Mouse (Mus musculus): ENCODE data around the gene Pnmal1. TPM values are rescaled to one million over a fixed set of nuclear protein-coding genes. Genes with fewer than 3 reads are reported as not detected.

The Pnmal1 gene
- polyA plus RNA-seq, 1 experiment from 2014 or later: 0.33 TPM

DNA sequence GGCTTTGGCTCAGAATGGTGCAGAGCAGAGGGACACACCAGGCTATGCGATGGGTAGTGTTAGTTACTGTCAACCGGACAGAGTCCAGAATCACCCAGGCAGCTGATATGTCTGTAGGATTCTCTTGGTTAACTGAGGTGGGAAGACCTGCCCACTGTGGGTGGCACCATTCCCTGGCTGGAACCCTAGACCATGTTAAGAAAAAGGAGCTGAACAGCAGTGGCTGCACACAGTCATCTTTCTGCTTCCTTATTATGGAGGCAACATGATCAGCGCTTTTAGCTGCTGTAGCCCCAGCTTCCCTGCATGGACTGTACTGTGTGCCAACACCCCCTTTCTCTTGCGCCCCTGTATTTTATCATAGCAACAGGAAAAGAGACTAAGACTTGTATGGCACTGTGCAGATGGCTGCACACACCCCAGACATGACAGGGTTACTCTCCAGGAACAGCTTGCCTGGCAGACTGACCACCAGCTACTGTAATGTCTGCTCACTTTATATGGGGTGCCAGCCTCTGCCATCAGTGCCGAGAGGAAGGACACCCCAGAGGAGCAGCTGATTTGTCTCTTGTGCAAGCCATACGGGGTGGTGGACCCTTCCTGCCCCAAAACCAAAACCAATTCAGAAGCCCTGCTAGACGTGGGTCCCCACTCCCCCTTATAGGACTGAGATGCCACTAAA is 52.6 kb downstream of the Pnmal1 start:
- no peak overlapping the region for H3K27ac ChIP-seq
- H3K4me3 ChIP-seq: no peak overlapping the region
- peaks cover 16% of the 10 kb centered on the region for H3K4me1 ChIP-seq
- no peaks in the 10 kb centered on the region for H3K9me3 ChIP-seq
- ATAC-seq (ENCODE audit: insufficient number of reproducible peaks, low FRiP score, low TSS enrichment, low read depth): no peak
- H3K36me3 ChIP-seq: peaks cover 98% of the 10 kb centered on the region
- H3K9ac ChIP-seq: no peak overlapping the region
- no peaks in the 10 kb centered on the region for H3K27me3 ChIP-seq
- H3K4me2 ChIP-seq: no peak overlapping the region
- 95% methylated on average over 7 of the region's 7 CpGs for WGBS

Other genes with a start within 250 kb of the Pnmal1 start
- not detected in 2 replicates for gene Ceacam9, start 237.8 kb upstream of the Pnmal1 start, polyA plus RNA-seq (2015; fragmentation: Nextera tagmentation; extraction: Ambion mirVana)
- 253 and 283 TPM in 2 replicates for gene Ap2s1, start 221.3 kb upstream of the Pnmal1 start, polyA plus RNA-seq (2015; fragmentation: Nextera tagmentation; extraction: Ambion mirVana)
- gene Slc1a5, start 178.3 kb upstream of the Pnmal1 start, polyA plus RNA-seq (2015; fragmentation: Nextera tagmentation; extraction: Ambion mirVana): 32.5 and 39.5 TPM in 2 replicates
- 85.8 and 96.1 TPM in 2 replicates for gene Strn4, start 143.8 kb upstream of the Pnmal1 start, polyA plus RNA-seq (2015; fragmentation: Nextera tagmentation; extraction: Ambion mirVana)
- gene Fkrp, start 142.9 kb upstream of the Pnmal1 start, polyA plus RNA-seq (2015; fragmentation: Nextera tagmentation; extraction: Ambion mirVana): 25.8 and 27.1 TPM in 2 replicates
- 20.5 and 21.9 TPM in 2 replicates for gene Prkd2, start 116.8 kb upstream of the Pnmal1 start, polyA plus RNA-seq (2015; fragmentation: Nextera tagmentation; extraction: Ambion mirVana)
- gene Dact3, start 84.4 kb upstream of the Pnmal1 start, polyA plus RNA-seq (2015; fragmentation: Nextera tagmentation; extraction: Ambion mirVana): 4.0 TPM in 2 replicates
- gene Gng8, start 67.9 kb upstream of the Pnmal1 start, polyA plus RNA-seq (2015; fragmentation: Nextera tagmentation; extraction: Ambion mirVana): 11.8 and 15.0 TPM in 2 replicates
- 4.0 and 5.1 TPM in 2 replicates for gene Ptgir, start 53.2 kb upstream of the Pnmal1 start, polyA plus RNA-seq (2015; fragmentation: Nextera tagmentation; extraction: Ambion mirVana)
- 85.8 and 99.4 TPM in 2 replicates for gene Calm3, start 35.6 kb upstream of the Pnmal1 start, polyA plus RNA-seq (2015; fragmentation: Nextera tagmentation; extraction: Ambion mirVana)
- 20.2 and 31.1 TPM in 2 replicates for gene Pnmal2, start 15.0 kb upstream of the Pnmal1 start, polyA plus RNA-seq (2015; fragmentation: Nextera tagmentation; extraction: Ambion mirVana)
- gene Gm42372, start 23.4 kb downstream of the Pnmal1 start, polyA plus RNA-seq (2015; fragmentation: Nextera tagmentation; extraction: Ambion mirVana): 0.14 and 0.20 TPM in 2 replicates
- gene Ccdc8, start 33.0 kb downstream of the Pnmal1 start, polyA plus RNA-seq (2015; fragmentation: Nextera tagmentation; extraction: Ambion mirVana): 19.1 and 40.8 TPM in 2 replicates
- gene Ppp5c, start 68.2 kb downstream of the Pnmal1 start, polyA plus RNA-seq (2015; fragmentation: Nextera tagmentation; extraction: Ambion mirVana): 101 and 115 TPM in 2 replicates
- 29.0 and 33.4 TPM in 2 replicates for gene Hif3a, start 102.7 kb downstream of the Pnmal1 start, polyA plus RNA-seq (2015; fragmentation: Nextera tagmentation; extraction: Ambion mirVana)
- 0.17 and 0.20 TPM in 2 replicates for gene Psg16, start 114.4 kb downstream of the Pnmal1 start, polyA plus RNA-seq (2015; fragmentation: Nextera tagmentation; extraction: Ambion mirVana)
- not detected in 2 replicates for gene Ceacam3, start 190.6 kb downstream of the Pnmal1 start, polyA plus RNA-seq (2015; fragmentation: Nextera tagmentation; extraction: Ambion mirVana)
- gene Psg29, start 243.8 kb downstream of the Pnmal1 start, polyA plus RNA-seq (2015; fragmentation: Nextera tagmentation; extraction: Ambion mirVana): not detected in 2 replicates

All from limb, embryonic 15.5 days (tissue).